Mouse (Mus musculus): ENCODE data around the gene Sgip1.

- TF ChIP-seq CTCF (IDR thresholded peaks at IDR 0.05; ENCODE audit: low read depth) = no peak
- no peak for TF ChIP-seq EP300 (IDR thresholded peaks at IDR 0.05; ENCODE audit: low read depth)
Measured at GRCm38 (mm10) chr4:102808258-102808657, 67.2 kb downstream of the Sgip1 start.
